Mouse (Mus musculus) myocyte (in vitro differentiated cells): ENCODE results near the gene Armh1. TPM values are rescaled to one million over a fixed set of nuclear protein-coding genes. Genes with fewer than 3 reads are reported as not detected.

Experiments used
- H3K27me3 ChIP-seq: one replicate; pipeline ENCODE4 v1.6.1; 2011; ENCODE audit not compliant: control insufficient read depth, insufficient read depth, insufficient read length
- H3K36me3 ChIP-seq: one replicate; pipeline ENCODE4 v1.6.1; 2011; ENCODE audit not compliant: control insufficient read depth, insufficient read depth
- H3K4me2 ChIP-seq: one replicate; pipeline ENCODE4 v1.6.1; 2011; ENCODE audit warnings: low read depth, control low read depth
- H3K4me3 ChIP-seq: one replicate; pipeline ENCODE4 v1.5.1; 2011; ENCODE audit warnings: mild to moderate bottlenecking, control low read depth, moderate library complexity
- H3K79me2 ChIP-seq: one replicate; pipeline ENCODE4 v1.6.1; 2011; ENCODE audit not compliant: control insufficient read depth, insufficient read depth
- H3ac ChIP-seq: one replicate; pipeline ENCODE4 v1.6.1; 2011; ENCODE audit not compliant: control insufficient read depth, insufficient read length
- E2F4 ChIP-seq: IDR thresholded peaks from one replicate; pipeline ENCODE4 v1.6.1; 2011; ENCODE audit warnings: mild to moderate bottlenecking, control low read depth, moderate library complexity; ENCODE audit not compliant: insufficient read depth
- MAX ChIP-seq: IDR thresholded peaks from one replicate; pipeline ENCODE4 v1.6.1; 2011; ENCODE audit warnings: low read depth, mild to moderate bottlenecking, control low read depth
- MYOD1 ChIP-seq, 3 experiments: IDR thresholded peaks; one replicate each; pipeline ENCODE4 v1.6.1; 2011; ENCODE audit warnings: control low read depth in 2 of 3, low read depth in 2 of 3, mild to moderate bottlenecking in 2 of 3, moderate library complexity in 1 of 3; ENCODE audit not compliant: insufficient read length in 2 of 3, control insufficient read depth in 1 of 3
- MYOG ChIP-seq, 3 experiments: IDR thresholded peaks; one replicate each; pipeline ENCODE4 v1.6.1; 2011; ENCODE audit warnings: control low read depth in 2 of 3, low read depth in 2 of 3, mild to moderate bottlenecking in 2 of 3; ENCODE audit not compliant: insufficient read length in 2 of 3, control insufficient read depth in 1 of 3, insufficient read depth in 1 of 3
- POLR2A ChIP-seq: IDR thresholded peaks from one replicate; pipeline ENCODE4 v1.6.1; 2011; ENCODE audit warnings: low read depth, mild to moderate bottlenecking, control low read depth, moderate library complexity; ENCODE audit not compliant: insufficient read length
- POLR2AphosphoS2 ChIP-seq: IDR thresholded peaks from one replicate; pipeline ENCODE4 v1.6.1; 2011; ENCODE audit warnings: low read depth, control low read depth; ENCODE audit not compliant: insufficient read length
- REST ChIP-seq: IDR thresholded peaks from one replicate; pipeline ENCODE4 v1.6.1; 2011; ENCODE audit warnings: mild to moderate bottlenecking, control low read depth, moderate library complexity; ENCODE audit not compliant: insufficient read depth, insufficient read length
- SRF ChIP-seq: IDR thresholded peaks from one replicate; pipeline ENCODE4 v1.6.1; 2011; ENCODE audit warnings: low read depth; ENCODE audit not compliant: control insufficient read depth, insufficient read length
- TCF12 ChIP-seq: IDR thresholded peaks from one replicate; pipeline ENCODE4 v1.6.1; 2011; ENCODE audit warnings: mild to moderate bottlenecking, control low read depth; ENCODE audit not compliant: poor library complexity, insufficient read depth, severe bottlenecking
- TCF3 ChIP-seq: IDR thresholded peaks from one replicate; pipeline ENCODE4 v1.6.1; 2011; ENCODE audit warnings: low read depth, control low read depth; ENCODE audit not compliant: insufficient read length
- USF1 ChIP-seq: IDR thresholded peaks from one replicate; pipeline ENCODE4 v1.6.1; 2011; ENCODE audit warnings: low read depth, mild to moderate bottlenecking, control low read depth, moderate library complexity
- polyA plus RNA-seq: library from polyadenylated mRNA; unstranded; fragments of >200 nt; fragmentation: generic; extraction: Trizol; gene quantifications from one replicate; pipeline ENCODE4 v1.2.1, GENCODE M21; 2012; ENCODE audit warnings: missing spikeins

The Armh1 gene
- polyA plus RNA-seq, 1 experiment = not detected

DNA sequence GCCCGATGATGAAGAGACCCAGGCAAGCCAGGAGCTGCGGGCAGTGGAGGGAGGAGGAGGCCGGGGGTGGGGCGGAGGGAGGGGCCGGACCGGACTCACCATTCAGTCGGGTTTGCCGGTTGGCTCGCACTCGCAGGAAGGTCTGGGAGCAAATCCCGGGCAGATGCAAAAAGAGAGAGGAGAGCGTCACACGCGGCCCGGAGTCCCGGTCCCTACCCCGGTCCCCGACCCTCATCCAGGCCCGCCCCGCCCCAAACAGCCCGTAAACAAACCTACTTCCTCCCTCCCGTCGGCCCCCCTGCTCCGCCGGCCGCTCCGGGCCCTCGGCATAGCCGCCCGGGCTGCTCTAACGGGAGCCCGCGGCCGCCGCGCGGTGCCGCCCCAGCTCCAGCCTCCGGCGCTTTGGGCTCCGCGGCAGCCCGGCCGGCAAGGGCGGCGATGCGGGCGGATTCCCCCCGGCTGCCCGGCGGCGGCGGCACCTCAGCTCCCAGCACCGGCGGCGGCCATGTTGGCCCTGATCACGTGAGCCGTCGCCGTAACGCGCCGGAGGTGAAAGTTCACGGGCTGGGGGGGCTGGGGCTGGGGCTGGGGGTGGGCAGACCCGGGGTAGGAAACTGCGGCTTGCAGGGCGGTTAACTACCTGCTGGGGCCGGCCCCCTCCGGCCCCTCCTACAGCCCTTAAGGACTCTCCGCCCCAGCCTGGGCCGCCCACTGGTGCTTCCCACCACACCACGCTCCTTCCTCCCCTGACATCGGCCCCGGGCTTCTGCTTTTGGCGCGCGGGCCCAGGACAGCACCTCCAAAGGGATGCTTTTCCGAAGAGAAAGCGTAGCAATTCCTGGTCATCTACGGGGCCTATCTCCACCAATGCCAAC, 37.2 kb upstream of the Armh1 start:
- Histone ChIP-seq H3ac (peak overlapping the region; percentile 52), H3K27me3 (no peaks in the 10 kb centered on the region), H3K4me3 (peak overlapping the region; percentile 53), H3K79me2 (peaks cover 11% of the 10 kb centered on the region), H3K36me3 (peaks cover 9% of the 10 kb centered on the region), H3K4me2 (peak overlapping the region; percentile 88)
- TF ChIP-seq MYOD1 (IDR thresholded peaks at IDR 0.05; ENCODE audit: control insufficient read depth in 1 of 3, insufficient read length in 2 of 3, low read depth in 2 of 3) (peak in 1 of 3 experiments; percentile 19), MYOG (IDR thresholded peaks at IDR 0.05; ENCODE audit: control insufficient read depth in 1 of 3, insufficient read depth in 1 of 3, insufficient read length in 2 of 3, low read depth in 2 of 3) (peak in 1 of 3 experiments; percentile 21), REST (no peak), E2F4 (no peak), SRF (no peak), POLR2AphosphoS2 (peak; percentile 50), USF1 (peak; percentile 67), POLR2A (peak; percentile 70), TCF3 (no peak)

DNA sequence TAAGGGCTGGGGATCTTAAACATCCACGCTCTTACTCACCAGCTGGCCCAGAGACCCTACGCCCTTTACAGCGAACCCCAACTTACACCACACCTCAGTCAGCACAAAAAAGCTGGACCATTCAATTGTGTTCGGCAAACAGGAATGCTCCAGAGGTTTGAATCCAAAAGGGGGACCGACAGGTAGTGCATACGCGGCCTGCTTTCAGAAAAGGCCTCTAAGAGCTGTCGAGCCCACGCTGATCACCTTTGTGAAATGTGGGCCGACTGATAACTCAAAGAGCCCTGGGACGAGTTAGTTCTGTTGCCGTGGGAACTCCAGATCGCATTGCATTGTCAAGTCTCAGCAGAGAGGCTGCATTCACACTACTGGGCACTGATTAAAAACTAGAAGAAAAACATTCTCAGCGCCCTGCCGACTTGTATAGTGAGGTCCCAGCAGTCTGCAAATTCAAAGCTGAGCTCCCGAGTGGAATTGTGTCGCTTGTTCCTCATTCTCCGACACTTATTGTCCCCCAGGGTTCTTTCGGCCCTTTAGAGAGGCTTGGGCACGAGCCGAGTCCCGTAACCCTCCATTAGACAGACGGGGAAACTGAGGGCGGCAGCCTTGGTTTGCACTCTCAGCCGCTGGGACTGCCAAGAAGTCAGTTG, 36.5 kb upstream of the Armh1 start:
- no peaks in the 10 kb centered on the region for H3K27me3 ChIP-seq
- peaks cover 11% of the 10 kb centered on the region for H3K79me2 ChIP-seq
- H3ac ChIP-seq = peak overlapping the region; percentile 52
- no peak for TF ChIP-seq MYOG (IDR thresholded peaks at IDR 0.05; ENCODE audit: control insufficient read depth in 1 of 3, insufficient read depth in 1 of 3, insufficient read length in 2 of 3, low read depth in 2 of 3)
- TF ChIP-seq REST = no peak
- no peak for TF ChIP-seq MAX
- no peak for TF ChIP-seq POLR2AphosphoS2
- TF ChIP-seq MYOD1 (IDR thresholded peaks at IDR 0.05; ENCODE audit: control insufficient read depth in 1 of 3, insufficient read length in 2 of 3, low read depth in 2 of 3) = no peak
- no peak for TF ChIP-seq POLR2A
- TF ChIP-seq TCF3 = no peak
- no peak for TF ChIP-seq SRF
- TF ChIP-seq USF1 = no peak
- H3K36me3 ChIP-seq = peaks cover 9% of the 10 kb centered on the region
- H3K4me2 ChIP-seq = peak overlapping the region; percentile 88
- H3K4me3 ChIP-seq = peak overlapping the region; percentile 53

DNA sequence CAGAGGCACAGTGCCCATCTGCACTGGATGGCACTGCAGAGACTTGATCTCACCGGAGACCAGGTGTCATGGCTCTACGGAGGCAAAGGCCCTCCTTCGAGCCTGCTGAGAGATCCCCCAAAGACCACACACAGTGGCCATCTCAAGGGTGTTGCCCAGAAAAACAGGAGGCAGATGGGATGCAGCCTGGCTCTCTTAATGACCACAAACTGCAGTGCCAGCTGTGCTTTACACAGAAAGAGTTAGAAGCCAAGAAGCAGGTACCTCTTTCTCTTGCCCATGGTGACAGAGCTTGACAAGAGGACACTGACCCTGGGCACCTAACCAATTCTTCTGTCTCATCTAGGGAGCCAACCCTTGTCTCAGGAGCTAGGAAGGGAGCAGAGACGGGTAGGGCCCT, 32.4 kb upstream of the Armh1 start:
- H3ac ChIP-seq = no peak overlapping the region
- no peaks in the 10 kb centered on the region for H3K27me3 ChIP-seq
- TF ChIP-seq MYOG (IDR thresholded peaks at IDR 0.05; ENCODE audit: control insufficient read depth in 1 of 3, insufficient read depth in 1 of 3, insufficient read length in 2 of 3, low read depth in 2 of 3) (peak; percentile 2 to 40 (median 4)), SRF (no peak), MYOD1 (IDR thresholded peaks at IDR 0.05; ENCODE audit: control insufficient read depth in 1 of 3, insufficient read length in 2 of 3, low read depth in 2 of 3) (peak in 1 of 3 experiments; percentile 16)
- no peak overlapping the region for H3K4me3 ChIP-seq
- peaks cover 11% of the 10 kb centered on the region for H3K79me2 ChIP-seq
- H3K36me3 ChIP-seq = peaks cover 18% of the 10 kb centered on the region
- peak overlapping the region; percentile 21 for H3K4me2 ChIP-seq

DNA sequence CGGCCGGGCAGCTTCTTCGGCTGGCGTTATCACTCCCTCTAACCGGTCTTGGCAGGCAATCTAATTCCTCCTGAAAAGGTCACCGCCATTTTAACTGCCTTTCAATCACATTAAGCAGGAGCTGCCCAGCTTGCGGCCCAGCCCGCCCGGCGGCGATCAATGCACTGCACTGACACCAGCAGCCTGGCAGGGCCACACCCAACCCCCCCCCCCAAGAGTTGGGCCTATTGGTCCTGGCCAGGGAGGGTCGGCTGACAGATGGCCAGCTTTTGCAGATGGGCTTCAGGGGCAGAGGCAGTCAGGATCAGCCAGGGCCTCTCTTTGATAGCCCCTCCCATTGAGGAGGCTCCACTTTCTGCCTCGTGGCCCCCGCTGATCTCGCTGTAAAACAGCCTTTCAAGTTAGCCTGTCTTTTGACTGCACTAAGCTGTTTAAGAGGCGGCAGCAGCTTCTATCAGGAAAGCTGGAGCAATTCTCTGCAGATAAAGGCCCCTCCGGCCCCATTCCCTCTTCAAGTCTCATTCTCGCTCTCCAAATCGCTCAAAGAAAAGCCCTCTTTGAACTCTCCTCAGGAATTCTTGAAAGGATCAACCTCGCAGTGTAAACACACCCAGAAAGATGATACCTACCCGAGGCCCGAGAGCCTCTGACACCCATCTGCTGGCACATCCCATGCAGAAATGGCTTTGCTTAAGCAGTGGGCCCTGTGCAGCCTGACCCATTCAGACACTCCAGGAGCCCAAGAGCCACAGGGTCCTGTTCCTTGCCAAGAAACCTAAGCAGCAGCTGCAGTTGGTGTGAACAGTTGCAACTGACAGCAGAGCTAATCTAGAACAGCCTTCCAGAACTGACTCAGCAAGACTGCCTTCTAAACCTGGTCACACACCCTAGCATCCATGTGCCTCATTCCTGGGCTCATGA, 31.6 kb upstream of the Armh1 start:
- peak overlapping the region; percentile 19 for H3K4me2 ChIP-seq
- TF ChIP-seq MAX (no peak), MYOD1 (IDR thresholded peaks at IDR 0.05; ENCODE audit: control insufficient read depth in 1 of 3, insufficient read length in 2 of 3, low read depth in 2 of 3) (peak; percentile 54 to 92 (median 79)), POLR2AphosphoS2 (no peak), MYOG (IDR thresholded peaks at IDR 0.05; ENCODE audit: control insufficient read depth in 1 of 3, insufficient read depth in 1 of 3, insufficient read length in 2 of 3, low read depth in 2 of 3) (peak; percentile 72 to 98 (median 91)), TCF12 (peak; percentile 94), TCF3 (peak; percentile 76)
- peaks cover 9% of the 10 kb centered on the region for H3K79me2 ChIP-seq
- no peak overlapping the region for H3K4me3 ChIP-seq
- H3ac ChIP-seq = no peak overlapping the region
- no peaks in the 10 kb centered on the region for H3K27me3 ChIP-seq
- H3K36me3 ChIP-seq = peaks cover 18% of the 10 kb centered on the region
